Mouse (Mus musculus): ENCODE data around the gene Park7.

DNA sequence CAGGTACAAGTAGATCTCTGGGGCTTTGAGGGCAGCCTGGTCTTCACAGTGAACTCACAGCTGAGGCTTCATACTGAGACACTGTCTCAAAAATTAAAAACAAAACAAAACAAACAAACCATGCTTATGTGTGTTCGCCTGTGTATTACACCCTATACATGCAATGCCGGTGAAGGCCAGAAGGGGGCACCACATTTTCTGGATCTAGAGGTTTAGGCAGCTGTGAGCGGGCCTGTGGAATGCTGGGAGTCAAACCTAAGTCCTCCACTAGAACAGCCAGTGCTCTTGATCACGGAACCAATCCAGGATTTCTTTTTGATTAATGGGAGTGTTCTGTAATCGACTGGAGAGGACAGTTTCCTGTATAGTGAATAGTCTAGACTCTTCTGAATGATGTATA lies 11.7 kb upstream of the Park7 start:
- TF ChIP-seq CTCF (IDR thresholded peaks at IDR 0.05; ENCODE audit: borderline replicate concordance, insufficient read depth, low read depth, low read length) (no peak), POLR2A (IDR thresholded peaks at IDR 0.05; ENCODE audit: borderline replicate concordance, insufficient read depth, low read length) (no peak)
